Mouse (Mus musculus): ENCODE data around the gene Adssl1.
A peak's percentile ranks its signal among the peaks of the same experiment; 100 is the strongest.

The Adssl1 gene

DNA sequence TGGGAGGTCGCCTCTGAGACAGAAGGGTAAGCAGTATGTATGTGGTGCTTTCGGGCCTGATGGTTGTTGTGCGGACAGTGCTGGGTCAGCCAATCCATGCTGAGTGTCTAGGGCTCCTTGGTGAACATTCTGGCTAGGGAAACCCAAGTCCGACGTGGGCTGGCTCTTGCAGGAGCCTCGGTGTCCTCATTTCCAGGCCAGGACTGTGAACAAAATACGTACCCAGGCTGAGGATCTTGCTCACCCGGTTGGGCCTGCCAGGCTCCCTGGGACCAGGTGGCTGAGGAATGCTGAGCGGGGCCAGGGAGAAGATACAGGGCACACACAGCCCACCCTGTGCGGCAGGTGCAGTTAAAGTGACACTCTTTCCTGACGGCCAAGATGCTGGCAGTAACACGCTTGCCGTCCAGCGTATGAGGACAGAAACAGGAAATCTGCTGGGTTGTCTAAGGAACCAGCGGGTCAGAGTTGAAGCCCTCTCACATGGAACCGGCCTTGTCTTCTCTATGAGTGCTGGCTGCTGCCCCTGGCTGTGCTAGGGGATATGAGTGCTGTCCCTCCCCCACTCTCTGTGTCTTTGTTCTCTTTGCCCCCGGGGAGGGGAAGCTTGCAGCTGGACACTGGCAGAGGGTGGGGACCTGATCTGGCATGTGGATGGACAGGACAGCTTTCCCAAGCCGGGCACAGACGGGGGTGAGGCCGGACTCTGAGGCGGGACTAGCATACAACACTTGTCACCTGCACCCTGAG is 26.7 kb upstream of the Adssl1 start:
- DNase-seq (ENCODE audit: low spot score in 2 of 2) = peak; percentile 40 to 54

DNA sequence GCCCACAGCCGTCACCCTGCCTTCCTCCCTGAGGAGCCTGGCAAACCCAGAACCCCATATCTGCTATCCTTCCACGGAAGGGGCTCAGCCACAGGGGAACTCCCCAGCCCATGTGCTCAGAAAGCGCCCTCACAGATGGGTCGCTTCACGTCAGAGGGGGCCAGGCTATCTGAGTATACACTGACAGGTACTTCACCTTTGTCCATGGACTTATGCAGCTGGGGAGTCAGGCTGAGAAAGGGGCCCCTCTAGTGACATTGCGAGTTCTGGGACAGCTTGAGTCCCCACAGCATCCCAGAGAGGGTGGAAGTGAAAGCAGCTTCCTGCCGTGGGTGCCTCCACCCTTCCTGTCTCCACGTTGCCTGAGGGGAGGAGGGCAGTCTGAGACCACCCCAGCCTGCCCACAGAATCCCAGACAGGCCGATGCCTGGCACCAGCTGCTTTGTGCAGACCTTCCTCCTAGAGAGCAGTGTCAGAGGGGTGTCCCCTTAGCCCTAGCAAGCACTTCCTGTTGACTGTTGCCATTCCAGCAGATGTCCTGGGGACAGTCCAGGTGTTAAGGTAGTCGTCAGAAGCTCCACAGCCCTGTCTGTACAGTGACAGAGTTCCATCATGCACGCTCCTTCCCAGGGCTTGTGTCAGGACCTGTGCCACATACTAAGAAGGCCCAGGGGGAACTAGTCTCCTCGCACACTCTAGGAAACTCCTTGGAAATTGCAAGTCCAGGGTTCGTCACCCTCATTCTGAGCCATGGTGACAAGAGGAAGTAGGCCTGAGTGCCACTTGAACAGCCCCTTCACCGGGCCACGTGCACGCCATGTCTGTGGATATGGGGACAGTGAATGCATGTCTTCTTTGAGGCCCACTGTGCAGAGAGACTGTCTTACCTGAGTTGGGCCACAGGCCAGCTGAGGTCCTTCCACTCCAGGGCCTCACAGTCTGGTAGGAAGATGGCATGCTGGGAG is 25.6 kb upstream of the Adssl1 start:
- DNase-seq (ENCODE audit: low spot score in 2 of 2) = no peak

DNA sequence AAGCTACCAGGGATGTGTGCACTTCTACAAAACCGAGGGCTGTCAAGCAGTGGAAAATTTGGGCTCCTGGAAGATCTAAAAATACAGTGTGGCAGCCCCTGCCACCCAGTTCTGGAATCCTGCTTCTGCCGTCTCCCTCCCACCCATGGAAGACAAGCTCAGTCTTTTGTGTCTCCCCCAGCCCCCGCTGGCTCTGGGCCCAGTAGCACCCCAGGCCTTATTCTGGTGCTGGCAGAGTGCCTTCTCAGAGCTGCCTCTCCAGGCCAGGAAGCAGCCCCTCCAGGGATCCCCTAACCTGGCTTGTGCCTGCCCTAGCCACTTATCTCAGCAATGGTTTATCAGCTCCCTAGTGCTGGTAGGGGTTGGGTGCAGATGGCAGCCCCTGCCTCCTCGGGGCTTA is 24.9 kb upstream of the Adssl1 start:
- no peak for DNase-seq (ENCODE audit: low spot score in 2 of 2)

DNA sequence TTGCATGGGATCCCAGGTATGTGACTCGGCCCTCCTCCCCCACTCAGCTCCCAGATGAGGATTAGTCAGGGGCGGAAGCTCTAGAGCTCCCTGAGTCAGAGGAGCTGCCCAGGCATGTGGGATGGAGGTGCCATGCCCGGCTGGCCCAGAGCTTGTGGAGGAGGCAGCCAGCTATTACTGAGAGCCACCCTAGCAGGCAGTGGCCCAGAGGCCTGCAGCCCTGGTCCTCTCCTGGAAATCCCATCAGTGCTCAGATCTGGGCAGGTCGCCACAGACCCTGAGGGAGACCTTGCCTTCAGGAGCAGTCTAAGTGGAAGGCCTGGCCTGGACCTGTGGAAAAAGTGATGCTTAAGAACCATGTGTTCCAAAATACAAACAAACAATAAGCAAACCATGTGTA is 24.2 kb upstream of the Adssl1 start:
- peak; percentile 55 to 72 for DNase-seq (ENCODE audit: low spot score in 2 of 2)

DNA sequence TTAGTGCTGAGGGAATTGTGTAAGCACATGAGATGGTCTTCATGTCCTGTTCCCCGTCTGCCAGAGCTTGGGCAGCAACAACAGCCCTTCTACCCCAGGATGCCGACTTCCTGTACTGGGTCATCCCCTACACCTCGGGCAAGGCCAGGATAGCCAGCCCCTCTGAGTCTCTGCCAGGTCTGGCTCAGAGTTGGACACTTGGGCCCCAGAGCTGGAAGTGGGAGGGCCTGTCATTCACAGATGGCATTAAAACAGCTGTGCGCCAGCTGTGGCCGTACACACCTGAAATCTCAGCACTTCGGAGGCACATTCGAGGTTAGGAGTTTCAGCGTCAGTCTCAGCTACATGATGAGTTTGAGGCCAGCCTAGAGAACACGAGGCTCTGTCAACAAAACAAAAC is 23.4 kb upstream of the Adssl1 start:
- no peak for DNase-seq (ENCODE audit: low spot score in 2 of 2)

DNA sequence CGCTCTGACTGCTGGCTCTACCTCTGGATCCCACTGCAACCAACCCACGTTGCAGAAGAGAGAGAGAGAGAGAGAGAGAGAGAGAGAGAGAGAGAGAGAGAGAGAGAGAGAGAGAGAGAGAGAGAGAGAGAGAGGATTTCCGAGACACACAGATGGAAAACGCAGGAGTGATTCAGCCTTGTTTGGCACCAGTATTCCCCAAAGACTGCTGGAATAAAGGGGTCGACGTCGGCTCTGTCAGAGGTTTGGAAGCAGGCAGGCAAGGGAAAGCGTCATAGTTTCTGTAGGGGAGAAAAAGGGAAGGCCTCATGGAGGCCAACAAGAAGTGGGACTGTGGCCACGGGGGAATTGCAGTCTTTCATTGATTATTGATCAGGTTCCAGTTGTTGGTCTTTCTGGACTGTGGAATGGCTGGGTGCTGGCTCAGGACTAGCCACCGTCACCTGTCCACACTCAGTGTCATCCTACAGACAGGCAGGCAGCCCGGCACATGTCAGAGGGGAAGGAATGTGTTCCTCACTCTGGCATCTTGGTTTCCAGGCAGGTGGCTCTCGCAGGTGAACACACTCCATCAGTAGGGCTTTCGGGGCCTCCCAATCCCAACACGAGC is 22.8 kb upstream of the Adssl1 start:
- no peak for DNase-seq (ENCODE audit: low spot score in 2 of 2)

DNA sequence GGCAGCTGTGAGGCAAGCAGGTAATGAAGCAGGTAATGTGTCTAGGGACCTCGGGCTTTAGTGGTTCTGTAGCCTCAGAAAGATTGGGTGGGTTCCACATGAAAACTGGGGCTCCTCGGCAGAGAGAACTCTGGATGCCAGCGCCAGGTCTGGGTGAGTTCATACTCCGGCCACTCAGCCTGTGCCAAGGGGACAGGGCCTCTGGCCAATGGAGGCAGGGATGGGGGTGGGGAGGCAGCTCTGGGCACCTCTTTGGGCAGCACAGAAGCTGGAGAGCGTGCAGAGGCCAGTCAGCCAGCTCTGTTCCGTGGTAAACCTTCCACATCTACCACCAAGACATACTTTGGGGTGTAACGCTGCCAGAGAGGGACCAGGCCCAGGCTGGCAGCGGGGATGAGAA is 22.2 kb upstream of the Adssl1 start:
- peak in 1 of 2 experiments; percentile 57 for DNase-seq (ENCODE audit: low spot score in 2 of 2)

DNA sequence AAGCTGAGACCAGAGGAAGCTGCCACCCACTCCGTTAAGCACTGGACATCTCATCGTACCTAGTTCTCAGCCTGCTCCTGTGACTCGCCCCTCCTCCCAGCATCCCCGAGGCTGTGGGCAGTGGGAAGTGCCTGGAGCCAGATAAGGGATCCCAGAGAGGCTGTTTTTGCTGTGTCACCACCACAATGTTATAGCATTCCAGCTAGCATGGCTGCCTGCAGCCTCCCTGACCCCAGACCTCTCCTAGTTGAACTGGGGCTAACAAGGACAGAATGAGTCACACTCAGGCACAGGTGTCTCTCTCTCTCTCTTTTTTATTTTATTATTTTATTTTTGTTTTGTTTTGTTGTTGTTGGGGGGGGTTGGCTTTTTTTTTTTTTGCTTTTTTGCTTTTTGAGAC is 20.6 kb upstream of the Adssl1 start:
- no peak for DNase-seq (ENCODE audit: low spot score in 2 of 2)

DNA sequence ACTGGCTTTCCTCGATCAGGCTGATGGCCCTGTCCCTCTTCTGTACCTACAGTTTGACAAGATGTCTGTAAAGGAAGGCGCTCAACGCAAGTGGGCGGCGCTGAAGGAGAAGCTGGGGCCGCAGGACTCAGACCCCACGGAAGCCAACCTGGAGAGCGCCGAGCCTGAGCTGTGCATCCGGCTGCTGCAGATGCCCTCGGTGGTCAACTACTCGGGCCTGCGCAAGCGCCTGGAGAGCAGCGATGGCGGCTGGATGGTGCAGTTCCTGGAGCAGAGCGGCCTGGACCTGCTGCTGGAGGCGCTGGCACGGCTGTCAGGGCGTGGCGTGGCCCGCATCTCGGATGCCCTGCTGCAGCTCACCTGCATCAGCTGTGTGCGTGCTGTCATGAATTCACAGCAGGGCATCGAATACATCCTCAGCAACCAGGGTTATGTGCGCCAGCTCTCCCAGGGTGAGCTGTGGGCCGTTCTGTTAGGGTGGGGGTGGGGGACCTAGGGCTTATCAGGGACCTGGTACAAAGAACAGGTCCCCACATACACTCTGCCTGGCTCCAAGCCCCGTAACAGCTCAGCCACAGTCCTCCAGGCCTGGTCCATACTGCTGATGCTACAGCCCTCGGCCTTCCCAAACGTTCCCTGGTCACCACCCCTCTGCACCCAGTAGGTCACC is 19.8 kb upstream of the Adssl1 start:
- no peak for DNase-seq (ENCODE audit: low spot score in 2 of 2)

DNA sequence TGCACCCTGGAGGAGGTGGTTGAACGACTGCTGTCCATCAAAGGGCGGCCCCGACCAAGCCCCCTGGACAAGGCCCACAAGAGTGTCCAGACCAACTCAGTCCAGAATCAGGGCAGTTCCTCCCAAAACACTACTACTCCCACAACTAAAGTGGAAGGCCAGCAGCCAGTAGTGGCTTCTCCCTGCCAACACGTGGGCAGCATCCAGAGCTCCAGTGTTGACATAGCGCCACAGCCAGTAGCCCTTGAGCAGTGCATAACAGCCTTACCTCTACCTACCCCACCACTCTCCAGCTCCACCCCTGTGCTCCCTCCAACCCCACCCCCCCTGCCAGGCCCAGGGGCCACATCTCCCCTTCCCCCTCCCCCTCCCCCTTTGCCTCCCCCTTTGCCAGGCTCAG is 15.8 kb upstream of the Adssl1 start:
- DNase-seq (ENCODE audit: low spot score in 2 of 2) = no peak

DNA sequence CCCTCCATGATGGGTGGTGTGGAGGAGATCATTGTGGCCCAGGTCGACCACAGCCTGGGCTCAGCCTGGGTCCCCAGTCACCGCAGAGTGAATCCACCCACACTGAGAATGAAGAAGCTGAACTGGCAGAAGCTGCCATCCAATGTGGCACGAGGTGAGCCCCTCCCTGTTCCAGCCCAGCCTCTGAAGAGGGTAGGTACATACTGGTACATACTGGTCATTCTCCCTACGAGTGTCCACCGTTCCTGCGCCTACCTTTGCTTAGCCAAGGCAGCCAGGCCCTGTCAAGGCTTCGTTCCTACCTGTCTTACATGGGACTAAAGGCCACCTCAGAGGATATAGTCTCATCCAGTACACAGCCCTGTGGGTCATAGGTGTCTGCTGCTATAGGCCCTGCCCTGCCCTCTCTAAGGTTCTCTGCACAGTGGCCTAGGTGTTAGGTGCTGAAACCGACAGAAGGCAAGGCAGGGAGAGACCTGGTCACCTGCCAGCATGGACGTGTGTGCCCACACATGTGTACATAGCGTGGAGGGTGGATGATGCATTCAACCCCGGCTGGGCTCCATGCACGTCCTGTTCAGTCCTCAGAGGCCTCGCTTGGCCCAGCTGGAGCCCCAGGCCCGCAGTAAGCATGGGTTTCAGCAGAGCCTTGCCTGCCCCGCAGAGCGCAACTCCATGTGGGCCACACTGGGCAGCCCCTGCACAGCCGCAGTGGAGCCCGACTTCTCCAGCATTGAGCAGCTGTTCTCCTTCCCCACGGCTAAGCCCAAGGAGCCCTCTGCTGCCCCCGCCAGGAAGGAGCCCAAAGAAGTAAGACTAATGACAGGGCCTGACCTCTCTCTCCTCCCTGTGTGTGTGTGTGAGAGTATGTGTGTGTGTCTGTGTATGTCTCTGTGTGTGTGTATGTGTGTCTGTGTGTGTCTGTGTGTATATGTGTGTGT is 14.9 kb upstream of the Adssl1 start:
- no peak for DNase-seq (ENCODE audit: low spot score in 2 of 2)

DNA sequence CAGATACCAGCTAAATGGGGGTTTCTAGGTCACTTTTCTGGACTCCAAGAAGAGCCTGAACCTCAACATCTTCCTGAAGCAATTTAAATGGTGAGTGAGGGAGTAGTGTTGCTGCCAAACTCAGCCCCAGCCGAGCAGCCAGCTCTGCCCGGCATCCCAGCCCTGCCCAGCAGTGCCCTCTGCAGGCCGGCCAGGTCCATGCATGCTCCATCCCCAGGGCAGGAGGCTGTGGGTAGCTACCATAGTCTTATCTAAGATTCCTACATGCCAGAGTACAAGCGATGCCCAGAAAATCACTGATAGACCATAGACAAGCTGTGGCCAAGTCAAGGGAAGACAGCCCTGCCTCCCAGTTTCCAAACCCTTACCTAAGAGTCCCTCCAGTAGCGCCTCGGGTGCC is 14.1 kb upstream of the Adssl1 start:
- peak; percentile 75 to 79 for DNase-seq (ENCODE audit: low spot score in 2 of 2)

DNA sequence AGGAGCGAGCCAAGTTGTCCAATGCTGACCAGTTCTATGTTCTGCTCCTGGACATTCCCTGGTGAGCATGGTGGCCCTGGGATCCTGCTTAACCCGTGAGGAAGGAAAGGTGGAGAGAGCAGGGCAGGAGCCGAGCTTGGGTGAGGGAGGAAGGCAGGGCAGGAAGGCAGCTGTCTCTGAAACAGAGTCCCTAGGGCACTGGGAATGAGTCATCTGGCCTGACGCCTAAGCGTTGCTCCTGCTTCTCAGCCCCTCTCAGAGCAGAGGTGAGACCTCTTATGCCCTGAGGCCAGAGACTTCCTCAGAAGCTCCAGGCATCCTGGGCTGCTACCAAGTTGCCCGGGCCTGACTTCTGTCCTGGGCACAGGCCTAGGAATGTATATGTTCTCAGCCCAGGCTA is 12.8 kb upstream of the Adssl1 start:
- DNase-seq (ENCODE audit: low spot score in 2 of 2) = no peak

DNA sequence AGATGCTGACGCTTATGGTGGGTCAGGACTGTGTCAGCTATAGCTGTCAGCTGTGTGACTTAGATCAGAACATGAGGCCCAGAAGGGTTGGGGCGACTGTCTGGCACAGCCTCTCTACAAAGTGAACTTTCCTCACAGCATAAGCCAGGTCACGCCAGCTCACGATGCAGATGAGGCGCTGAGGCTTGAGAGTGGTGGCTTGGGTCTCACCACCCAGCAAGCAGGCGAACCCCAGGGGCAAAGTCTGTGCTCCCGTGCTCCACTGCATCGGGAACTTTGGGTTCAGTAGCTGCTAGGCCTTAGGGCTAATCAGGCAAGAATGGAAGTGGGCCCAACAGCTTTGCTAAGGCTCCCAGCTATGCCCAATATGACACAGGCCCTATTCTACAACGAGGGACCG is 10.8 kb upstream of the Adssl1 start:
- no peak for DNase-seq (ENCODE audit: low spot score in 2 of 2)

DNA sequence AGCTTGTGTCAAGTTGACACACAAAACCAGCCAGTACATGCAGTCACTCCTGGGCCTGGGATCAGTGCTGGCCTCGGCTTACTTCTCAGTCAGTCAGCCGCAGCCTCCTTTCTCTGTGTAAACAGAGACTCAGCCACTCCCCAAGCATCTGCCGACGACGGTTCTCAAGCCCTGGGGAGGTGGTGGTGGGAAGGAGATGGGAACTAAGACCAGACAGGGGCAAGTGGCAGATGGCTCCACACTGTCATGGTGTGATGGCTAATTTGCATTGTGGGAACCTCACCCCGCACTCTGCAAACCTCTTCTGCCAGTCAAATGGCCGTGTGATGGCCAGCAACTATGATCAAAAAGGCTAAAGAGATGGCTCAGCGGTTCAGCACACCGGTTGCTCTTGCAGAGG is 3.2 kb upstream of the Adssl1 start:
- no peak for DNase-seq (ENCODE audit: low spot score in 2 of 2)

DNA sequence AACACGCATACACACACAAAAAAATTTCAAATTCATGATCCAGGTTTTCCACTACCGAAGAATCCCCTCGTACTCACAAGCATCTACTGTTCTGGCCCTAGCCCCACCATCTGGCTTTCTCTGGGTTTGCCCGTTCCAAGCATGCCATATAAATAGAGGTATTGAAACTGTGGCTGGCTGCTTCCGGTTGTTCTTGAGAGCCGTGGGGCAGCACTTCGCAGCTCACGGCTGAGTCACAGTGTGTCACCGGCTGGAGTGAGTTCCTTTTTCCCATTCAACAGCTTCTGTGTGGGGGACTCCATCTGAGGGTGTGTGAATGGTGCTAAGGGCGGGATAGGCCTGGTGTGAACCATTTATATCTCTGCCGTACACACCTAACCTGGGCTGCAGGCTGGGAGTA is 2.7 kb upstream of the Adssl1 start:
- DNase-seq (ENCODE audit: low spot score in 2 of 2) = no peak

DNA sequence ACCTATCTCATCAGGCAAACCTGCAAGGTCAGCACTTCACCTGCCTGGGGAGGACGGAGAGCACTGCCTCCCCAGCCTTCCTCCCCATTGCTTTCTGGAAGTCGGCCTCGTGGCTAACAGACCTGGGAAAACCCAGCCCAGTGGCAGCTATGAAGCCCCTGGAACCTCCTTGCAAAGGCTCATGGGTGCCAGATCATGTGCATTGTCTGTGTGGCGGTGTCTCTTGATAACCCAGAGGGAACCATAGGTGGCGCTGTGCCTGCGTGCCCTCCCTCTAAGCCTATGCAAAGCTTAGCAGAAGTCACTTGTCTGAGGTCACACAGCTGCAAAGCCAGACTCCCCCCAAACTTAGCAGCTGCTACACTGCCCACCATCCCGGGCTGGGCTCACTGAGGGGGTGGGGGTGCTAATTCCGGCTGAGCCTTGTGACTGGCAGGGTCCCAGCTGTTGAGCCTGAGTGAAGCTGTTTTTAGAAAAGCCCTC is 1.9 kb upstream of the Adssl1 start:
- DNase-seq (ENCODE audit: low spot score in 2 of 2) = peak in 1 of 2 experiments; percentile 62

DNA sequence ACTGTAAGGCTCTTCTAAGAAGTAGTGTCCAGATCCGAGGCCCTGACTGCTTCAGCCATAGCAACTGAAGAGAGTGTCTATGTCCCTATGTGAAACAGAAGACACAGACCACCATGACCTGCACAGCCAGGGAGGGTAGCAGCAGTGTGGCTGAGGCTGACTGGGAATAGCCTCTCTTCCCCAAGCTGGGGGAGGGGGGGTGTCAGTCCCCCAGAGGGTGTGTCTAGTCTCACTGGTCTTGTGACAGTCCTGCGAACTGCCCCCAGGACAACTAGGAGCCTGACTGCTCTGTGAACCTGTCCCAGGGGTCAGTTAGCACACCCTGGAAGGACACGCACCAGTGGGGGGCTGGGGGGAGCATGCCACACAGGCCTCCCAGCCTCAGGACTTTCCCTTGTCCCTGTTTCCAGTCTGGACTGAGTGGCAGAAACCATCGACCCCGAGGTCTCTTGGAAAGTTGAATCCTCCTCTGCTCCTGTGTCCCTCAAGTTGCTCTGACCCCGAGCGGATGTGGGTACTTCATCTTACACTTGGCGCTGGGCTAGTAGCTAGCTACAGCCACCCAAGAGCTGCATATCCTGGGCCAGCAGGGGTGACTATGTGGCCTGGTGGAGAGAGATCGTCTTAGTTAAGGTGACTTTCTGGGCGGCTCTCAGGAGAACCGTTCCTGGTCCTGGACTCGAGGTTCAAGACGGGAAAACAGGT is 712 bp upstream of the Adssl1 start:
- no peak for DNase-seq (ENCODE audit: low spot score in 2 of 2)

DNA sequence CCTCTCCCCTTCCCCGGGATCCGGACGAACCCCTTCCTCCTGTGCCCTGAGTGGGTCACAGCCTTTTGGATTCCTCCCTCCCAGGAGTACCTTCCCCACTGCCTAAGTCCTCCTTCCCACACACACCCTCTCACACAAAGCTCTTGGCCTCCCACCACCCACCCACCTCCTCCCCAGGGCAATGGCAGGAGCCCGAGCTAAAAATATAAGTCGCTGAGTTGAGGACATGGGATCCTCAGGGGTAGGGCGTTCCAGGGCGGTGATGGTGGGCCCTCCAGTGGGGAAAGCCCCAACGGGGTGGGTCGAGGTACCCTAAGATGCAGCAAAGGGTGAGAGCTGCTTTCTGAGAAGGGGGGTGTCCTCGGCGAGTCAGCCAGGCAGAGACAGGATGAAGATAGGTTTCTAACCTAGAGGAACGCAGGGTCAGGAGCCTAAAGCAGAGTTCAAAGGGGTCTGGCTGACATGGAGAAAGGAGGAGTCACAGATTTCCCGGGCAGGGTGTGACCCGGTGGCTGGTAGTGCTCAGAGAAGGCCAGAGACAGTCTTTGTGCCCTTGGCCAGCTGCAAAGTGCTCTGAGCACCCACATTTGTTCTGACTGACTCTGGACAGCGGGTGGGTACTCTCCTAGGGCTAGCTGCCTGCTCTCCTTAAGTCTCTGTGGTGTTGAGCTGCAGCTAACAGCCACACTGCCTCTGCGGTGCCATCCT is 663 bp downstream of the Adssl1 start:
- DNase-seq (ENCODE audit: low spot score in 2 of 2) = no peak
